Mouse (Mus musculus) neural tube, embryonic 11.5 days (tissue): ENCODE results near the gene Ckap4. TPM values are rescaled to one million over a fixed set of nuclear protein-coding genes. Genes with fewer than 3 reads are reported as not detected.
"Not testable (repeated sequence)": the region's sequence is repeated elsewhere in the genome, so short reads cannot be mapped to it uniquely, and the experiment has no call there.

Experiments used
- ATAC-seq: fragments of 200-750 bp; cut with Nextera tagmentation; 2 replicates; pipeline ENCODE4 v1.8.0; 2017; ENCODE audit warnings: moderate number of reproducible peaks, mild to moderate bottlenecking, moderate TSS enrichment, moderate library complexity; ENCODE audit not compliant: insufficient read depth, low FRiP score, low TSS enrichment
- DNase-seq: peaks from one replicate; pipeline ENCODE4 v3.0.0-alpha.2; 2015; ENCODE audit warnings: low spot score
- H3K27ac ChIP-seq: fragments of 300-500 bp; sonication (generic); 2 replicates; pipeline ENCODE4 v1.5.1; 2014; ENCODE audit warnings: low read depth, mild to moderate bottlenecking, low read length
- H3K27me3 ChIP-seq: fragments of 300-500 bp; sonication (generic); 2 replicates; pipeline ENCODE4 v1.6.1; 2014; ENCODE audit warnings: mild to moderate bottlenecking, low read length, mixed read lengths; ENCODE audit not compliant: control insufficient read depth, insufficient read depth
- H3K36me3 ChIP-seq: fragments of 300-500 bp; sonication (generic); 2 replicates; pipeline ENCODE4 v1.6.1; 2014; ENCODE audit warnings: mild to moderate bottlenecking, low read length, moderate library complexity, mixed read lengths; ENCODE audit not compliant: control insufficient read depth, insufficient read depth
- H3K4me1 ChIP-seq: fragments of 300-500 bp; sonication (generic); 2 replicates; pipeline ENCODE4 v1.6.1; 2014; ENCODE audit warnings: low read length, mixed read lengths; ENCODE audit not compliant: control insufficient read depth, insufficient read depth
- H3K4me2 ChIP-seq: fragments of 300-500 bp; sonication (generic); 2 replicates; pipeline ENCODE4 v1.6.1; 2014; ENCODE audit warnings: low read depth, mild to moderate bottlenecking, moderate library complexity
- H3K4me3 ChIP-seq: fragments of 300-500 bp; sonication (generic); 2 replicates; pipeline ENCODE4 v1.5.1; 2014; ENCODE audit warnings: low read depth, low read length
- H3K9ac ChIP-seq: fragments of 300-500 bp; sonication (generic); 2 replicates; pipeline ENCODE4 v1.6.1; 2014; ENCODE audit warnings: mild to moderate bottlenecking, low read length
- H3K9me3 ChIP-seq: fragments of 300-500 bp; sonication (generic); 2 replicates; pipeline ENCODE4 v1.6.1; 2016; ENCODE audit warnings: low read length; ENCODE audit not compliant: control insufficient read depth
- WGBS: fragments of 180-500 bp; shearing (Covaris S2); extraction: QIAGEN DNeasy Blood & Tissue Kit; methylation state at CpG from one replicate; pipeline ENCODE4 v1.1.7; 2014; 5-methylcytosine and 5-hydroxymethylcytosine counted together
- polyA plus RNA-seq: library from polyadenylated mRNA; unstranded; fragments of >200 nt; fragmentation: Nextera tagmentation; extraction: Ambion mirVana; gene quantifications from 2 replicates; pipeline ENCODE4 v1.2.1, GENCODE M21; 2014

The Ckap4 gene
- polyA plus RNA-seq, 1 experiment from 2014 or later, result 91.2 TPM

GRCm38 (mm10) chr10:84526488-84526887, 7.4 kb downstream of the Ckap4 start:
- ATAC-seq (no peak), DNase-seq (peak; percentile 29)
- H3K4me3 ChIP-seq, result no peak overlapping the region
- H3K4me1 ChIP-seq, result peaks cover 3% of the 10 kb centered on the region
- peaks cover 6% of the 10 kb centered on the region for H3K36me3 ChIP-seq
- H3K4me2 ChIP-seq, result no peak overlapping the region
- no peaks in the 10 kb centered on the region for H3K27me3 ChIP-seq
- WGBS, result 61% methylated on average over 10 of the region's 10 CpGs
- H3K27ac ChIP-seq, result no peak overlapping the region
- H3K9me3 ChIP-seq, result no peaks in the 10 kb centered on the region
- H3K9ac ChIP-seq, result no peak overlapping the region

GRCm38 (mm10) chr10:84523682-84524081, 10.2 kb downstream of the Ckap4 start:
- H3K27me3 ChIP-seq, result no peaks in the 10 kb centered on the region
- DNase-seq (no peak), ATAC-seq (no peak)
- H3K4me3 ChIP-seq, result no peak overlapping the region
- no peak overlapping the region for H3K9ac ChIP-seq
- 54% methylated on average over 10 of the region's 10 CpGs for WGBS
- no peaks in the 10 kb centered on the region for H3K9me3 ChIP-seq
- H3K4me1 ChIP-seq, result no peaks in the 10 kb centered on the region
- H3K36me3 ChIP-seq, result peaks cover 4% of the 10 kb centered on the region
- no peak overlapping the region for H3K4me2 ChIP-seq
- no peak overlapping the region for H3K27ac ChIP-seq

- Histone ChIP-seq H3K27me3 (no peaks in the 10 kb centered on the region), H3K36me3 (no peaks in the 10 kb centered on the region), H3K4me2 (no peak overlapping the region), H3K9ac (no peak overlapping the region), H3K27ac (no peak overlapping the region), H3K9me3 (no peaks in the 10 kb centered on the region), H3K4me1 (no peaks in the 10 kb centered on the region), H3K4me3 (no peak overlapping the region)
- ATAC-seq (no peak), DNase-seq (no peak)
- 84% methylated on average over 11 of the region's 11 CpGs for WGBS
Measured at GRCm38 (mm10) chr10:84516414-84516927, 17.4 kb downstream of the Ckap4 start.

GRCm38 (mm10) chr10:84515980-84516379, 17.9 kb downstream of the Ckap4 start:
- not testable (repeated sequence) for DNase-seq, H3K4me3 ChIP-seq, H3K9ac ChIP-seq, H3K4me2 ChIP-seq, ATAC-seq, H3K27me3 ChIP-seq, H3K4me1 ChIP-seq, H3K27ac ChIP-seq, H3K9me3 ChIP-seq, H3K36me3 ChIP-seq
- WGBS, result 85% methylated on average over 1 of the region's 1 CpGs

- Histone ChIP-seq H3K4me3 (no peak overlapping the region), H3K27me3 (no peaks in the 10 kb centered on the region), H3K27ac (no peak overlapping the region), H3K4me2 (no peak overlapping the region), H3K9ac (no peak overlapping the region), H3K36me3 (no peaks in the 10 kb centered on the region), H3K4me1 (no peaks in the 10 kb centered on the region), H3K9me3 (no peaks in the 10 kb centered on the region)
- DNase-seq (peak; percentile 70), ATAC-seq (peak; percentile 23; the same call in 1 of the 2 replicates)
- 28% methylated on average over 3 of the region's 3 CpGs for WGBS
Measured at GRCm38 (mm10) chr10:84515512-84515950, 18.3 kb downstream of the Ckap4 start.

GRCm38 (mm10) chr10:84514038-84514578, 19.8 kb downstream of the Ckap4 start:
- Histone ChIP-seq H3K9me3 (no peaks in the 10 kb centered on the region), H3K4me1 (no peaks in the 10 kb centered on the region), H3K36me3 (no peaks in the 10 kb centered on the region), H3K4me2 (no peak overlapping the region), H3K9ac (no peak overlapping the region), H3K4me3 (no peak overlapping the region), H3K27me3 (no peaks in the 10 kb centered on the region), H3K27ac (no peak overlapping the region)
- ATAC-seq (no peak), DNase-seq (peak; percentile 69)
- 48% methylated on average over 5 of the region's 5 CpGs for WGBS

- Histone ChIP-seq H3K9me3 (no peaks in the 10 kb centered on the region), H3K4me2 (no peak overlapping the region), H3K4me3 (no peak overlapping the region), H3K4me1 (no peaks in the 10 kb centered on the region), H3K9ac (no peak overlapping the region), H3K36me3 (no peaks in the 10 kb centered on the region), H3K27me3 (no peaks in the 10 kb centered on the region), H3K27ac (no peak overlapping the region)
- no peak for ATAC-seq
- DNase-seq, result no peak
Measured at GRCm38 (mm10) chr10:84512766-84513165, 21.1 kb downstream of the Ckap4 start.

GRCm38 (mm10) chr10:84508603-84509002, 25.3 kb downstream of the Ckap4 start:
- ATAC-seq (no peak), DNase-seq (no peak)
- Histone ChIP-seq H3K9ac (no peak overlapping the region), H3K27ac (no peak overlapping the region), H3K27me3 (no peaks in the 10 kb centered on the region), H3K9me3 (no peaks in the 10 kb centered on the region), H3K36me3 (no peaks in the 10 kb centered on the region), H3K4me2 (no peak overlapping the region), H3K4me1 (no peaks in the 10 kb centered on the region), H3K4me3 (no peak overlapping the region)
- WGBS, result 97% methylated on average over 1 of the region's 1 CpGs

GRCm38 (mm10) chr10:84498867-84499266, 35.0 kb downstream of the Ckap4 start:
- H3K4me2 ChIP-seq, result no peak overlapping the region
- no peaks in the 10 kb centered on the region for H3K4me1 ChIP-seq
- H3K4me3 ChIP-seq, result no peak overlapping the region
- no peaks in the 10 kb centered on the region for H3K36me3 ChIP-seq
- no peak for DNase-seq
- no peaks in the 10 kb centered on the region for H3K27me3 ChIP-seq
- WGBS, result 25% methylated on average over 2 of the region's 2 CpGs
- no peak for ATAC-seq
- no peak overlapping the region for H3K9ac ChIP-seq
- no peaks in the 10 kb centered on the region for H3K9me3 ChIP-seq
- no peak overlapping the region for H3K27ac ChIP-seq
